Mouse (Mus musculus): Measurements from ENCODE around the gene Tm6sf1. TPM values are rescaled to one million over a fixed set of nuclear protein-coding genes. Genes with fewer than 3 reads are reported as not detected.

Tm6sf1 gene
- polyA plus RNA-seq, 1 experiment, result 229 TPM

DNA sequence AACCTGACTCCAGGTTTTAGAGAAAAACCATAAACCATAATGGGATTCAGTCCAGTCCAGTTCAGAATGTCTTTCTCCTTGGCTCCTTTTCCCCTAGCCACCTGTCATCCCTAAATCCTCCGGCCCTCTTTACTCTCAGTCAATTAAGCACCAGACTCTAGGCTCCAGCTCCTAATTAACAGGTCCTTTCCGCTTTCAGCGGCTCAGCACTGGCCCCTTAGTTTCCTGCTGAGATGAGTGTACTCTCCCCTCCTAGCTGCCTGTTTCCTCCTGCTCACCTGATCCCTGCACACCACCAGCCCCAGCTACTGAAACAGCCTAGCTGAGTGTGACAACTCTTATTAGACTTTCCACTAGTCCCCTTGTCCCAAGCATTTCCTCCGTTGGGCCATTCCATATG, 11.0 kb upstream of the Tm6sf1 start:
- Histone ChIP-seq H3K27ac (ENCODE audit: control insufficient read depth, insufficient read depth, low read length) (no peak overlapping the region), H3K4me1 (replicated peaks; ENCODE audit: control insufficient read depth, insufficient read depth, low read length) (no peaks in the 10 kb centered on the region), H3K36me3 (ENCODE audit: control insufficient read depth, insufficient read depth, low read length) (no peaks in the 10 kb centered on the region), H3K27me3 (ENCODE audit: control insufficient read depth, insufficient read depth, low read length) (no peaks in the 10 kb centered on the region), H3K4me3 (ENCODE audit: control insufficient read depth, insufficient read depth, low read length) (no peak overlapping the region)
- TF ChIP-seq POLR2A (IDR thresholded peaks at IDR 0.05; ENCODE audit: control insufficient read depth, extremely low read depth, insufficient read depth, low read length, poor library complexity) (no peak), CTCF (IDR thresholded peaks at IDR 0.05; ENCODE audit: borderline replicate concordance, control insufficient read depth, extremely low read depth, insufficient read depth, low read length, poor library complexity) (no peak)
- no peak for DNase-seq
- 89% methylated on average over 4 of the region's 4 CpGs for WGBS

DNA sequence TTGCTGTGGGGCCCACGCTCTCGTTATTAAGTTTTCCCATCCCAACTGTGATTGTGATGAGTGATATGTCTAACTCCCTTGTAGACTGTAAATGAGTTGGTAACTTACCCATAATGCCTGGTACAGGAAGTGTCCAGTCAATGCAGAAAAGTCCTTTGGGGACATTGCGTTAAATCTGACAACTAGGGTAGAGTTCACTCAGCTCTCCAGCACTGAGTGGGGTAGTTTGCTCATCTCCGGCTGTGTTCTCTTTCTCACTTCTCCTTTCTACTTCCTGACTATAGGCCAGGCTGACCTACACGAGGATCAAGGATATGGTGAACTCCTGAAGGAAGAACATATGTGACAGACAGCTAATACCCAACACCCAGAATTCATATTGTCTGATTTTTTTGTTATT, 9.6 kb upstream of the Tm6sf1 start:
- DNase-seq, result no peak
- TF ChIP-seq POLR2A (IDR thresholded peaks at IDR 0.05; ENCODE audit: control insufficient read depth, extremely low read depth, insufficient read depth, low read length, poor library complexity), result no peak
- TF ChIP-seq CTCF (IDR thresholded peaks at IDR 0.05; ENCODE audit: borderline replicate concordance, control insufficient read depth, extremely low read depth, insufficient read depth, low read length, poor library complexity), result no peak
- Histone ChIP-seq H3K4me1 (replicated peaks; ENCODE audit: control insufficient read depth, insufficient read depth, low read length) (0 out of 2 replicates have a peak, but pooled peaks cover under 1% of the 10 kb centered on the region), H3K36me3 (ENCODE audit: control insufficient read depth, insufficient read depth, low read length) (no peaks in the 10 kb centered on the region), H3K27ac (ENCODE audit: control insufficient read depth, insufficient read depth, low read length) (no peak overlapping the region), H3K27me3 (ENCODE audit: control insufficient read depth, insufficient read depth, low read length) (no peaks in the 10 kb centered on the region), H3K4me3 (ENCODE audit: control insufficient read depth, insufficient read depth, low read length) (no peak overlapping the region)
- WGBS, result 53% methylated on average over 5 of the region's 5 CpGs

DNA sequence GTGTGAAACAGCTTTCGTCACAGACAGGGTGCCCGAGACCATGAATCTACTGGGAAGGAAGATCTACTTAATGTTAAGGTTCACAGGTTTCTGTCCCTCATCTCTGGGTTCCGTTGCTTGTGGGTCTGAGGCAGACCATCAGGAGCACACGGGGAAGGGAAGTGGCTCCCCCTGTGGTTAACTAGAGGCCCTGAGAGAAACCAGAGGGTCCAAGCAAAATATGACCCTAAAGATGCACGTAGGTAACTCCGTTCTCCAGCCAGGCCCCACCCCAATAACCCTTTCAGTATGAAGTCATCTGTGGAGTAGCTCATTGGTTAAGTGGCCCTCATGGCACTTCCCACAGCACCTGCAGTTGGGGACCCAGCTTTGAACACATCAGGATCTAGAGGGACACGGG, 9.2 kb upstream of the Tm6sf1 start:
- no peak for TF ChIP-seq POLR2A (IDR thresholded peaks at IDR 0.05; ENCODE audit: control insufficient read depth, extremely low read depth, insufficient read depth, low read length, poor library complexity)
- no peak for TF ChIP-seq CTCF (IDR thresholded peaks at IDR 0.05; ENCODE audit: borderline replicate concordance, control insufficient read depth, extremely low read depth, insufficient read depth, low read length, poor library complexity)
- H3K27me3 ChIP-seq (ENCODE audit: control insufficient read depth, insufficient read depth, low read length), result no peaks in the 10 kb centered on the region
- H3K36me3 ChIP-seq (ENCODE audit: control insufficient read depth, insufficient read depth, low read length), result no peaks in the 10 kb centered on the region
- no peak overlapping the region for H3K4me3 ChIP-seq (ENCODE audit: control insufficient read depth, insufficient read depth, low read length)
- H3K27ac ChIP-seq (ENCODE audit: control insufficient read depth, insufficient read depth, low read length), result no peak overlapping the region
- WGBS, result 33% methylated on average over 7 of the region's 7 CpGs
- no peak for DNase-seq
- 0 out of 2 replicates have a peak, but pooled peaks cover 2% of the 10 kb centered on the region for H3K4me1 ChIP-seq (replicated peaks; ENCODE audit: control insufficient read depth, insufficient read depth, low read length)

DNA sequence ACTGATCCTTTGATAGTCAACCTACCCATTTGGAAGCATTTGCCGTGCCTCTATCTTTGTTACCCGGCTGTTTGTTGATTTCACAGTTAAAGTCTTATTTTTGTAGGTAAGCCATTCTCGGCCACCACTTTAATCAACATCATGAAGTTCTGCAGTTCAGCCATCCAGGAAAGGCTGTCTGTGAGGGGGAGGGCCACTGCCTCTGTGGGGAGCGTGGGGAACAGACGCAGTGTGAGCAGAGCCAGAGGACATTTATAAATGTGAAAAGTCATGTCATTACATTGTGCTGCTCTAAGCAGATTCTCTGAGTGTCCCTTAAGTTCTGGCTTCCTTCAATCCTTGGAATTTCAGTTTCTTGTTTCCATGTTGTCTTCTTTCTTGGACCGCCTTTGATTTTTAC, 8.6 kb upstream of the Tm6sf1 start:
- Histone ChIP-seq H3K27ac (ENCODE audit: control insufficient read depth, insufficient read depth, low read length) (no peak overlapping the region), H3K27me3 (ENCODE audit: control insufficient read depth, insufficient read depth, low read length) (no peaks in the 10 kb centered on the region), H3K4me1 (replicated peaks; ENCODE audit: control insufficient read depth, insufficient read depth, low read length) (peaks cover 4% of the 10 kb centered on the region; the same call in 1 of the 2 replicates), H3K4me3 (ENCODE audit: control insufficient read depth, insufficient read depth, low read length) (no peak overlapping the region), H3K36me3 (ENCODE audit: control insufficient read depth, insufficient read depth, low read length) (no peaks in the 10 kb centered on the region)
- TF ChIP-seq POLR2A (IDR thresholded peaks at IDR 0.05; ENCODE audit: control insufficient read depth, extremely low read depth, insufficient read depth, low read length, poor library complexity) (no peak), CTCF (IDR thresholded peaks at IDR 0.05; ENCODE audit: borderline replicate concordance, control insufficient read depth, extremely low read depth, insufficient read depth, low read length, poor library complexity) (no peak)
- 88% methylated on average over 6 of the region's 6 CpGs for WGBS
- DNase-seq, result no peak

DNA sequence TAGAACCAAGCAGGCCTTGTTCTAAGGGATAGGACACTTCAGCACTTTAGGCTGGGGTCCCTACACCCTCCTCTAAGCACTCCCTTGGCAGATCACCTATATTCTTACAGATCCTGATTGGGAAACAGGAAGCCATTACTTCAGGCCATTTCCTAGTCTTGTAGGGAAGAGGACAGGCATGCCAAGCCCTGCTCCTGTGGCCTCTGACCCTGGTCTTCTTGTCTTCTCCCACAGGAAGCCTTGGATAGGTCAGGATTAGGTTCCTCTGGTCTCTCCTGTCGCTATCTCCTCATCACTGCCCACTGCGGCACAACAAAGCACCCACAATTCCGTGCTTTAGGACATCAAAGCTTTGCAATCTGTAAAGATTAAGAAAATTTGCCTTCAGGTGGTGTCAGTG, 7.1 kb upstream of the Tm6sf1 start:
- no peak for DNase-seq
- no peak overlapping the region for H3K27ac ChIP-seq (ENCODE audit: control insufficient read depth, insufficient read depth, low read length)
- H3K4me3 ChIP-seq (ENCODE audit: control insufficient read depth, insufficient read depth, low read length), result no peak overlapping the region
- TF ChIP-seq CTCF (IDR thresholded peaks at IDR 0.05; ENCODE audit: borderline replicate concordance, control insufficient read depth, extremely low read depth, insufficient read depth, low read length, poor library complexity) (no peak), POLR2A (IDR thresholded peaks at IDR 0.05; ENCODE audit: control insufficient read depth, extremely low read depth, insufficient read depth, low read length, poor library complexity) (no peak)
- H3K36me3 ChIP-seq (ENCODE audit: control insufficient read depth, insufficient read depth, low read length), result no peaks in the 10 kb centered on the region
- H3K27me3 ChIP-seq (ENCODE audit: control insufficient read depth, insufficient read depth, low read length), result no peaks in the 10 kb centered on the region
- H3K4me1 ChIP-seq (replicated peaks; ENCODE audit: control insufficient read depth, insufficient read depth, low read length), result peaks cover 4% of the 10 kb centered on the region; the same call in 1 of the 2 replicates
- 90% methylated on average over 3 of the region's 3 CpGs for WGBS

DNA sequence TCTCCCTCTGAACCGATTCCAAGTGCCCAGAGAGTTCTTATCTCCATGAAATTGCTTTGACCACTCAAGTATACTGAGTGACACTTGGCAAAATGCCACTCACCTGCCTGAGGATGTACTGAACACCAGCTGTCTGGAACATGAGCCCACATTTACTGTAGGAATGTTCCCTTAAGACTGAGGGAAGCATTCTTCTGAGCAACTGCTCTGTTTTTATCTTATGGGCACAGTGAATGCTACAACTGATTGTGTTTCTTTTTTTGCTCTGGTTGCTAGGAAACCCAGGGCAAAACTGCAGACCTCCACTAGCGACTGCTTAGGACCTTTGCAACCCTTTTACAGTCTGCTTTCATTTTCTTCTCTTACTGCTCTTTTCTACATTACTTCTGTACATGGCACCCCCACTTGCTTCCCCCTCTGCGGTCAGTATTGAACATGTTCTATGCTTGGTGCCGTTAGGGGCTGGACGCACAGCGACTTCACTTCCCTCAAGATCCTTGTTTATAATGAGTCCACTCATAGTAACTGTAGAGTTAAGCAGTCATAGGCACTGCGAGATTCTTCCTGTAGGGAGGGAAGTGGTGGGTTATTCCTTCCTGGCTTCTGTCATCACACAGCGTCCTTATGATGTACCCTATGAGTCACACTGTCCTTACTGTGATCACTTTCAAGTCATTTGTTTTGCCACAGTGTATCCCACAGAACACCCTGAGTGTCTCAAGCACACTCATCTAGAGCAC, 4.1 kb upstream of the Tm6sf1 start:
- no peak overlapping the region for H3K4me3 ChIP-seq (ENCODE audit: control insufficient read depth, insufficient read depth, low read length)
- H3K36me3 ChIP-seq (ENCODE audit: control insufficient read depth, insufficient read depth, low read length), result no peaks in the 10 kb centered on the region
- H3K27ac ChIP-seq (ENCODE audit: control insufficient read depth, insufficient read depth, low read length), result no peak overlapping the region
- 15% methylated on average over 8 of the region's 8 CpGs for whole genome bisulfite sequencing
- peaks cover 10% of the 10 kb centered on the region for H3K4me1 ChIP-seq (replicated peaks; ENCODE audit: control insufficient read depth, insufficient read depth, low read length)
- H3K27me3 ChIP-seq (ENCODE audit: control insufficient read depth, insufficient read depth, low read length), result no peaks in the 10 kb centered on the region
- no peak for DNase-seq
- TF ChIP-seq CTCF (IDR thresholded peaks at IDR 0.05; ENCODE audit: borderline replicate concordance, control insufficient read depth, extremely low read depth, insufficient read depth, low read length, poor library complexity), result no peak
- TF ChIP-seq POLR2A (IDR thresholded peaks at IDR 0.05; ENCODE audit: control insufficient read depth, extremely low read depth, insufficient read depth, low read length, poor library complexity), result no peak

Measured in thymus, adult 2 months (tissue).